In the genomic region with DNA sequence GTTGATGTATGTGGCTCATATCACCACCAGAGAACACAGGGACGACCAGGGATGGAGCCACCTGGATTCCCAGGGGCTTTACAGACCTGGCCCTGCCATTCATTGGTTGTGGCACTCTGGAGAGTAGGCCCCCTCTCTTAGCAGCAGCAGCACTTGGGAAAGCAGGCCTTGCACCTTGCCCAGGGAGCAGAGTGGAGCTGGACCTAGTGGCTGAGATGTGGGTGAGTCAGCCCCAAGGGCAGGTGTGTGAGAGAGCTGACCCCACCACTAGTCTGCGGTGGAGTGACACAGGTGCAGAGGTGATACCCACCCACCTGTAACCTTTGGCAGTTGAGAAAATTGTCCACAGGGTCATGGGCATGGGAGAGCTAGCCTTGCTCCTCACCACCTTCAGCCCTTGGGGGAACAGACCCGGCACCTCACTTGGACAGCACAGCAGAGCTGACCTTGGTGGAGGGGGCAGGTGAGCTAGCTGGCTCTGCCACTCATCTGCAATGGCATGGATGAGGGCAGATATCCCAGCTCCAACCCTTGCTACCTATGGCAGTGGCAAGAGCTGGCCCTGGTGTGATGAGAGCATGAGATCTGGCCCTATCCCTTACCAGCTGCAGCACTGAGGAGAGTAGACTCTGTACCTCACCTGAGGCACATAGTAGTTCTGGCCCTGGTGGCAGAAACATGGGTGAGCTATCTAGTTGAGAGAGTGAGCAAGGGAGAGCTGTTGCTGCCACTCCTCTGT, we compare ENCODE assay signal across 15 mouse cellular contexts.
DNase-seq lines count a peak whose midpoint lies in the region; ATAC-seq lines count a peak whose summit lies in the region.
"Had no signal": no experiment of that assay in that cellular context is flagged by ENCODE, and none has a peak within 500 bp of the region (broad histone marks: within the 10 kb centered on the region; RNA-seq: fewer than 3 reads in every experiment).

No protein-coding gene starts in this region.

- H3K9ac ChIP-seq in hindbrain, embryonic 11.5 days (ENCODE audit: low read depth, low read length) = no peak overlapping the region
- no peak overlapping the region for H3K9ac ChIP-seq in hindbrain, embryonic 16.5 days (ENCODE audit: low read depth, low read length)
- no peak overlapping the region for H3K9ac ChIP-seq in midbrain, embryonic 12.5 days (replicated peaks)
- no peak overlapping the region for H3K9ac ChIP-seq in midbrain, embryonic 15.5 days
- no peak overlapping the region for H3K9ac ChIP-seq in embryonic facial prominence, embryonic 15.5 days
- H3K9ac ChIP-seq: hindbrain, embryonic 15.5 days; liver, embryonic 12.5 days had no signal

- no peaks in the 10 kb centered on the region; the same call in 1 of the 2 replicates for H3K4me1 ChIP-seq in hindbrain, embryonic 11.5 days (replicated peaks; ENCODE audit: control insufficient read depth, insufficient read depth, low read length)
- no peaks in the 10 kb centered on the region for H3K4me1 ChIP-seq in hindbrain, embryonic 16.5 days (ENCODE audit: control insufficient read depth, insufficient read depth, low read depth, low read length)
- H3K4me1 ChIP-seq in midbrain, embryonic 12.5 days = peaks cover 10% of the 10 kb centered on the region
- H3K4me1 ChIP-seq in midbrain, embryonic 15.5 days = no peaks in the 10 kb centered on the region
- no peaks in the 10 kb centered on the region for H3K4me1 ChIP-seq in embryonic facial prominence, embryonic 15.5 days
- H3K4me1 ChIP-seq: liver, embryonic 12.5 days had no signal

- H3K4me2 ChIP-seq in hindbrain, embryonic 11.5 days (replicated peaks; ENCODE audit: low read depth, low read length) = no peak overlapping the region
- H3K4me2 ChIP-seq in hindbrain, embryonic 16.5 days (ENCODE audit: low read length) = no peak overlapping the region
- H3K4me2 ChIP-seq in midbrain, embryonic 12.5 days (replicated peaks) = no peak overlapping the region
- H3K4me2 ChIP-seq in midbrain, embryonic 15.5 days = no peak overlapping the region
- H3K4me2 ChIP-seq in embryonic facial prominence, embryonic 15.5 days (replicated peaks) = no peak overlapping the region
- H3K4me2 ChIP-seq: hindbrain, embryonic 15.5 days; liver, embryonic 12.5 days had no signal

- no peak overlapping the region for H3K27ac ChIP-seq in hindbrain, embryonic 11.5 days (ENCODE audit: low read depth, low read length)
- no peak overlapping the region for H3K27ac ChIP-seq in hindbrain, embryonic 16.5 days (ENCODE audit: low read depth, low read length)
- no peak overlapping the region for H3K27ac ChIP-seq in midbrain, embryonic 12.5 days (replicated peaks)
- H3K27ac ChIP-seq in midbrain, embryonic 15.5 days = no peak overlapping the region
- no peak overlapping the region for H3K27ac ChIP-seq in embryonic facial prominence, embryonic 15.5 days (replicated peaks)
- H3K27ac ChIP-seq: hindbrain, embryonic 15.5 days; liver, embryonic 12.5 days had no signal

- no peaks in the 10 kb centered on the region for H3K27me3 ChIP-seq in hindbrain, embryonic 11.5 days (ENCODE audit: control insufficient read depth, insufficient read depth, low read length)
- no peaks in the 10 kb centered on the region for H3K27me3 ChIP-seq in hindbrain, embryonic 16.5 days (replicated peaks; ENCODE audit: control insufficient read depth, insufficient read depth, low read length)
- H3K27me3 ChIP-seq in midbrain, embryonic 12.5 days = no peaks in the 10 kb centered on the region
- H3K27me3 ChIP-seq in midbrain, embryonic 15.5 days (replicated peaks) = no peaks in the 10 kb centered on the region
- H3K27me3 ChIP-seq in embryonic facial prominence, embryonic 15.5 days = no peaks in the 10 kb centered on the region
- H3K27me3 ChIP-seq: hindbrain, embryonic 15.5 days; liver, embryonic 12.5 days had no signal

- H3K9me3 ChIP-seq in hindbrain, embryonic 11.5 days (ENCODE audit: control insufficient read depth, low read length) = no peaks in the 10 kb centered on the region
- H3K9me3 ChIP-seq in hindbrain, embryonic 16.5 days (ENCODE audit: control insufficient read depth, low read length) = peaks cover 3% of the 10 kb centered on the region; the same call in 1 of the 2 replicates
- no peaks in the 10 kb centered on the region for H3K9me3 ChIP-seq in midbrain, embryonic 12.5 days
- H3K9me3 ChIP-seq in midbrain, embryonic 15.5 days = no peaks in the 10 kb centered on the region
- no peaks in the 10 kb centered on the region for H3K9me3 ChIP-seq in embryonic facial prominence, embryonic 15.5 days (replicated peaks)
- H3K9me3 ChIP-seq: hindbrain, embryonic 15.5 days; liver, embryonic 12.5 days had no signal

- no peak overlapping the region for H3K4me3 ChIP-seq in hindbrain, embryonic 11.5 days (ENCODE audit: low read depth, low read length)
- no peak overlapping the region for H3K4me3 ChIP-seq in hindbrain, embryonic 16.5 days (ENCODE audit: low read length)
- no peak overlapping the region for H3K4me3 ChIP-seq in midbrain, embryonic 12.5 days
- H3K4me3 ChIP-seq in midbrain, embryonic 15.5 days = no peak overlapping the region
- no peak overlapping the region for H3K4me3 ChIP-seq in embryonic facial prominence, embryonic 15.5 days (replicated peaks)
- H3K4me3 ChIP-seq: hindbrain, embryonic 15.5 days; liver, embryonic 12.5 days had no signal

- no peaks in the 10 kb centered on the region for H3K36me3 ChIP-seq in hindbrain, embryonic 11.5 days (ENCODE audit: control insufficient read depth, insufficient read depth, low read length)
- H3K36me3 ChIP-seq in hindbrain, embryonic 16.5 days (ENCODE audit: control insufficient read depth, insufficient read depth, low read length) = no peaks in the 10 kb centered on the region
- H3K36me3 ChIP-seq in midbrain, embryonic 12.5 days = no peaks in the 10 kb centered on the region
- H3K36me3 ChIP-seq in midbrain, embryonic 15.5 days (replicated peaks) = no peaks in the 10 kb centered on the region
- no peaks in the 10 kb centered on the region for H3K36me3 ChIP-seq in embryonic facial prominence, embryonic 15.5 days
- H3K36me3 ChIP-seq: hindbrain, embryonic 15.5 days; liver, embryonic 12.5 days had no signal

- 86% methylated on average over 3 of the region's 3 CpGs for WGBS in hindbrain, embryonic 11.5 days
- 87% methylated on average over 3 of the region's 3 CpGs for WGBS in hindbrain, embryonic 16.5 days
- WGBS in midbrain, embryonic 12.5 days = 86% methylated on average over 3 of the region's 3 CpGs
- WGBS in midbrain, embryonic 15.5 days = 94% methylated on average over 3 of the region's 3 CpGs
- 74% methylated on average over 3 of the region's 3 CpGs for WGBS in embryonic facial prominence, embryonic 15.5 days

- ATAC-seq in hindbrain, embryonic 11.5 days (ENCODE audit: low FRiP score) = peak; percentile 43
- ATAC-seq in hindbrain, embryonic 16.5 days = no peak
- peak; percentile 52 for ATAC-seq in midbrain, embryonic 12.5 days (ENCODE audit: low FRiP score, low read depth)
- no peak for ATAC-seq in midbrain, embryonic 15.5 days (replicated peaks)
- 0 out of 2 replicates have a peak, but pooled peaks have one; percentile 39 for ATAC-seq in embryonic facial prominence, embryonic 15.5 days (ENCODE audit: insufficient number of reproducible peaks, low FRiP score, low TSS enrichment, low read depth)
- ATAC-seq in megakaryocyte, adult 5-6 weeks (ENCODE audit: poor library complexity, severe bottlenecking) = 0 out of 2 replicates have a peak, but pooled peaks have one; percentile 25
- ATAC-seq: CD4-positive, CD25-positive, alpha-beta regulatory T cell, adult 4 months; liver, embryonic 12.5 days had no signal

- no peak for DNase-seq in hindbrain, embryonic 11.5 days (ENCODE audit: low spot score)
- DNase-seq in thymus, postnatal 10 days (ENCODE audit: low spot score in 2 of 2) = no peak
- DNase-seq: adrenal gland, adult 8-10 months; cerebellum, adult 2 months; gastrocnemius, postnatal 14 days; right cerebral cortex, adult 18-20 months; thymus, postnatal 25 days had no signal

Comparison
In these comparisons a context has a peak if more than half of its experiments do, and no peak if none do; other contexts are left out.
1. ATAC-seq: peak in hindbrain, embryonic 11.5 days (single experiment), midbrain, embryonic 12.5 days (single experiment), embryonic facial prominence, embryonic 15.5 days (single experiment) and megakaryocyte, adult 5-6 weeks (single experiment); none in hindbrain, embryonic 16.5 days (single experiment) and midbrain, embryonic 15.5 days (single experiment).